Mouse (Mus musculus): ENCODE measurements around the gene Lmntd1.

- TF ChIP-seq POLR2A (IDR thresholded peaks at IDR 0.05; ENCODE audit: insufficient read depth, low read length) (no peak), CTCF (IDR thresholded peaks at IDR 0.05; ENCODE audit: low read depth, low read length) (no peak), EP300 (IDR thresholded peaks at IDR 0.05; ENCODE audit: insufficient read depth, low read depth, low read length) (no peak)
Measured at GRCm38 (mm10) chr6:145565663-145566062, 48.5 kb downstream of the Lmntd1 start.

Data from ES-Bruce4 (cell line).